Mouse (Mus musculus) spleen, adult 18-20 months (tissue): ENCODE measurements at regions not wholly inside any gene's neighbourhood (a gene's known extent, or its start where the extent isn't known, plus 50 kb on each side); places are given as distances from the start of the nearest gene placed in this dataset.

Experiments used
- DNase-seq, 2 experiments: peaks; one replicate each; pipeline ENCODE4 v3.0.0; 2022; ENCODE audit warnings: mixed read lengths in 2 of 2

GRCm38 (mm10) chr10:3630763-3631223, 90.8 kb downstream of the Iyd start:
- DNase-seq: no peak

GRCm38 (mm10) chr10:3633871-3634496, 93.9 kb downstream of the Iyd start:
- peak in 1 of 2 experiments; percentile 8 for DNase-seq

GRCm38 (mm10) chr10:3644111-3644510, 96.1 kb upstream of the Plekhg1 start:
- DNase-seq: no peak

DNA sequence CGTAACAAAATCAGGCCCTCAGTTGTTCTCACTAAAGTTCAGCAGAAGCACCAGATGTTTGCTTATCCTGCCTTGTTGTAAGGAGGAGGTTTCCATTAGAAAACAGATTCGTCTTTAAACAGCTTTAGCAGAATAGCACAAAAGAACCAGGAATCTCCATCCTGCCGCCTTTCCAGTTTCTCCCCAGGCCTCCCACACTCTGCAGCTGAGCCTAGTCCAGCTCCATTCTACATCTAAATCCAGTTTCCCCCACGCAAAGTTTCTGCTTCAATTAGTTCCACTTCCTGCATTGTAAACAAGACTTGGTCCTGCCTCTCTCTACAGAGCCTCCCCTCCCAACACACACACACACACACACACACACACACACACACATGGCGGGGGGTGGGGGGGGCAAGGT, 95.1 kb upstream of the Plekhg1 start:
- DNase-seq: no peak

- DNase-seq: no peak
These were observed 93.8 kb upstream of the Plekhg1 start for GRCm38 (mm10) chr10:3646151-3646910.

- DNase-seq: no peak
These were observed 92.1 kb upstream of the Plekhg1 start for GRCm38 (mm10) chr10:3647811-3648731.

- DNase-seq: no peak
These were observed 90.2 kb upstream of the Plekhg1 start for GRCm38 (mm10) chr10:3649983-3650382.

DNA sequence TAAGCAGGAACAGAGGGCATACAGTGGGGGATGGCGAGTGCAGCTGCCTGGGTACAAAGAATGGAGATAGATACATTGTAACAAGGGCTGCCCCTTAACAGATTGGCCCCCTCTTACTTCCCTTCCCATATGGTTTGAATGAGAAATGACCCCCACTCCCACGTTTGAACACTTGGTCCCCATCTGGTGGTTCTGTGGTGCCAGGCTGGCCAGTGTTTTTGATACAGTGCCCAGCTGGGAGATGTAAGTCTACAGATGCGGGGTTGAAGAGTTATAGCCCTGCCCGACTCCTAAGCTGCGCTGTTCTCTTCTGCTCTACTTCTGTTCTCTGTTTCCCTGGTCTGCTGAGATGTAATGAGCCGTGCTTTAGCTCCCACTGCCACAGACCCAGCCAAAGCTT, 89.6 kb upstream of the Plekhg1 start:
- DNase-seq: no peak

DNA sequence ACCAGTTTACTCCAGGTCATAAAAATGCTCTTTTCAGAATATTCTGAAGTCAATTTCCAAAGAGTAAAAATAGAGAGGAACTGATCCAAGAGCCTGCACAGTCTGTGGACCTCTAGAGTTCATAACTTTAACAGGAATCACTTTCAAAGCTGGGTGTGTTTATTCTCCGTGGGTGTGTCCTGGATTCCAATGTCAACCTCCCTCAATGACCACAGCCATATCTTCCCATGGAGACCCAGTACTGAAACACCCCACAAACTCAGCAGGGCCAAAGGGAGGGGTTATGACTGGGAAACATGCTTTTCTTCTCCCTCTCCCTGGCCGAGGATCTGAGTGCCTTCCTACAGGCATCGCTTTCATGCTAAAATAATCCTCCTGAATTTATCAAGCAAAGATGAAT, 87.6 kb upstream of the Plekhg1 start:
- no peak for DNase-seq

- no peak for DNase-seq
These were observed 84.1 kb upstream of the Plekhg1 start for GRCm38 (mm10) chr10:3656081-3656480.

DNA sequence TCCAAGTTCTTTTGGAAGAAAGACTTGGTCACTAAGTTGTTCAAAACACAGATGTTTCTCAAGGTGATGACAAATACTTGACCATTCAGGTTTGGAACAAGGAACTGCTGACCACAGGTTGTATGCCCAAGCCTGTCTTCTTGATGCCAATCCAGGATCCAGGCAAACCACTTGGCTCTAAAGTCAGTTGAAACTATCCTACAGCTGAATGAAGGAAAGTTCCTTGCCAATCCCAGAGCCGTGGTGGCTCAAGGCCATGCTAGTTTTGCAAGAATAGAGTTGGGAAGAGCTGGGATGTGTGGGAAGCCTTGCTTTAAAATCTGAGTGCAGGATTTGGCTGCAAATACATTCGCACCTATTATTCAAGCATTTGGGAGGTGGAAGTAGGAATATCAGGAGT, 78.0 kb upstream of the Plekhg1 start:
- DNase-seq: no peak

DNA sequence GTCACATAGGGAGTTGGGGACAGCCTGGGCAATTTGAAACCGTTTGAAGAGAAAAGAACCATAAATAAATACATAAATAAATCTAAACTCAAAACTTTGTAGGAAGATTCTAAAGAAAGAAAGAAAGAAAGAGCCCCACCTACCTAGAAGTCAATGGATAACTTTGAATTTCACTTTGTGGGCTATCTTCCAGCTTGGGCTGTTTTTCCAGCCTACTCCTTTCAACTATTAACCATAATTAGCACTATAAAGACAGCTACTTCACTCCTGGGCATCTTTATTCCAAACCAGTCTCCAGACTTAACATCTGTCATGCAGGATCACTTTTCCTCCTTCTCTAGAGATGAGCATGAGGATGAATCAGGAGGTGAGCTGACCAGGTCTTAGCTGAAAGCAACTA, 77.6 kb upstream of the Plekhg1 start:
- DNase-seq: no peak

- DNase-seq: no peak
These were observed 76.9 kb upstream of the Plekhg1 start for GRCm38 (mm10) chr10:3663296-3663695.

DNA sequence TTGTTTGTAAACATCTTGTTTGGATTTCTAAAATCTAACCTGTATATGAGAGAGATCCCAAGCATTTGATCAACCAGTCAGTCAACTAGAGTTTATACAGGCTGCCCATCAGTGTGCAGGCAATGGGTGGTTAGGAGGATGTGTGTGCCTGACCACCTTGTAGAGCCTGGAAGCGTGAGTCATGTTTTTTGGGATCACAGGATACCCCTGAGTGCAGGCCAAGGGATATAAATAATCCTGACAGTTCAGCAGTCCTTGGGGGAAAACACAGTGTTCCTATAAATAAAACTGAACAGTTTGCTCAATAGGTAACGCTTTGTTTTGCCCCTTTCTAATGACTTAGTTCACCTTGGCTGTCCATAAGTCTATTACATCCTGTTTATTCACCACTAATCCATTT, 55.7 kb upstream of the Plekhg1 start:
- no peak for DNase-seq
